Mouse (Mus musculus) urinary bladder, postnatal 14 days (tissue): ENCODE measurements around the gene Grin2b.
A peak's percentile ranks its signal among the peaks of the same experiment; 100 is the strongest.

Experiments
- DNase-seq: peaks from one replicate; pipeline ENCODE4 v3.0.0; 2021; ENCODE audit warnings: low spot score

Grin2b gene

GRCm38 (mm10) chr6:136100241-136100640 is 73.1 kb downstream of the Grin2b start:
- no peak for DNase-seq

- DNase-seq = no peak
Observed at GRCm38 (mm10) chr6:136096269-136096668, 77.0 kb downstream of the Grin2b start.

GRCm38 (mm10) chr6:136079991-136080734 is 93.1 kb downstream of the Grin2b start:
- DNase-seq = no peak

GRCm38 (mm10) chr6:136072326-136073054 is 100.8 kb downstream of the Grin2b start:
- DNase-seq = no peak

- no peak for DNase-seq
Observed at GRCm38 (mm10) chr6:136070101-136070500, 103.2 kb downstream of the Grin2b start.

GRCm38 (mm10) chr6:136053346-136053745 is 120.0 kb downstream of the Grin2b start:
- DNase-seq = no peak

- no peak for DNase-seq
Observed at GRCm38 (mm10) chr6:136050346-136050745, 123.0 kb downstream of the Grin2b start.

GRCm38 (mm10) chr6:136048084-136048483 is 125.2 kb downstream of the Grin2b start:
- DNase-seq = no peak

- DNase-seq = no peak
Observed at GRCm38 (mm10) chr6:136046091-136046490, 127.2 kb downstream of the Grin2b start.

GRCm38 (mm10) chr6:136044461-136044860 is 128.8 kb downstream of the Grin2b start:
- no peak for DNase-seq

GRCm38 (mm10) chr6:136042375-136042774 is 130.9 kb downstream of the Grin2b start:
- DNase-seq = no peak

GRCm38 (mm10) chr6:136041821-136042220 is 131.5 kb downstream of the Grin2b start:
- DNase-seq = no peak

GRCm38 (mm10) chr6:136040931-136041330 is 132.4 kb downstream of the Grin2b start:
- DNase-seq = no peak

GRCm38 (mm10) chr6:136029235-136029939 is 143.9 kb downstream of the Grin2b start:
- DNase-seq = no peak

GRCm38 (mm10) chr6:136026936-136027335 is 146.4 kb downstream of the Grin2b start:
- DNase-seq = no peak

GRCm38 (mm10) chr6:136025801-136026200 is 147.5 kb downstream of the Grin2b start:
- no peak for DNase-seq

GRCm38 (mm10) chr6:136020460-136020859 is 152.9 kb downstream of the Grin2b start:
- DNase-seq = no peak

GRCm38 (mm10) chr6:136018962-136019361 is 154.3 kb downstream of the Grin2b start:
- DNase-seq = no peak

GRCm38 (mm10) chr6:136013556-136014380 is 159.5 kb downstream of the Grin2b start:
- DNase-seq = peak; percentile 8

GRCm38 (mm10) chr6:136011533-136011932 is 161.8 kb downstream of the Grin2b start:
- DNase-seq = no peak

- no peak for DNase-seq
Observed at GRCm38 (mm10) chr6:136011038-136011311, 162.3 kb downstream of the Grin2b start.
